Mouse (Mus musculus): ENCODE data around the gene Mrps7.

- TF ChIP-seq POLR2A (IDR thresholded peaks at IDR 0.05; ENCODE audit: extremely low read depth, insufficient read depth, low read length), result no peak
- peak; percentile 69 for TF ChIP-seq CTCF (IDR thresholded peaks at IDR 0.05; ENCODE audit: extremely low read depth, insufficient read depth, low read length)
These were observed 27.8 kb downstream of the Mrps7 start for GRCm38 (mm10) chr11:115631505-115631890.

All from cortical plate, adult 2 months (tissue).